Mouse (Mus musculus) left cerebral cortex, adult 2 months (tissue): ENCODE measurements around the gene Nf1. TPM values are rescaled to one million over a fixed set of nuclear protein-coding genes. Genes with fewer than 3 reads are reported as not detected.

Source experiments
- DNase-seq, 2 experiments: peaks; one replicate each; pipeline ENCODE4 v3.0.0; 2021 to 2022; ENCODE audit warnings: low spot score in 2 of 2, mixed read lengths in 1 of 2; ENCODE audit errors: extremely low spot score in 1 of 2
- H3K27ac ChIP-seq: fragments of 200-600 bp; 2 replicates; pipeline ENCODE4 v1.8.1; 2022
- H3K4me3 ChIP-seq: fragments of 200-600 bp; 2 replicates; pipeline ENCODE4 v1.8.1; 2022
- CTCF ChIP-seq: fragments of 200-600 bp; IDR thresholded peaks from 2 replicates; pipeline ENCODE4 v1.8.1; 2022; ENCODE audit warnings: antibody characterized with exemption, mild to moderate bottlenecking, moderate library complexity
- intact Hi-C: fragments of 180-260 bp; cut with DNase I; formaldehyde crosslinking; loops from one replicate; pipeline ENCODE4 v1.15.1; 2025
- total RNA-seq, 2 experiments: library from RNA; stranded (reverse); gene quantifications; 2 replicates each; pipeline ENCODE4 v1.2.3; 2021

Gene Nf1
- total RNA-seq, 2 experiments from 2014 or later, result 129 to 131 TPM

DNA sequence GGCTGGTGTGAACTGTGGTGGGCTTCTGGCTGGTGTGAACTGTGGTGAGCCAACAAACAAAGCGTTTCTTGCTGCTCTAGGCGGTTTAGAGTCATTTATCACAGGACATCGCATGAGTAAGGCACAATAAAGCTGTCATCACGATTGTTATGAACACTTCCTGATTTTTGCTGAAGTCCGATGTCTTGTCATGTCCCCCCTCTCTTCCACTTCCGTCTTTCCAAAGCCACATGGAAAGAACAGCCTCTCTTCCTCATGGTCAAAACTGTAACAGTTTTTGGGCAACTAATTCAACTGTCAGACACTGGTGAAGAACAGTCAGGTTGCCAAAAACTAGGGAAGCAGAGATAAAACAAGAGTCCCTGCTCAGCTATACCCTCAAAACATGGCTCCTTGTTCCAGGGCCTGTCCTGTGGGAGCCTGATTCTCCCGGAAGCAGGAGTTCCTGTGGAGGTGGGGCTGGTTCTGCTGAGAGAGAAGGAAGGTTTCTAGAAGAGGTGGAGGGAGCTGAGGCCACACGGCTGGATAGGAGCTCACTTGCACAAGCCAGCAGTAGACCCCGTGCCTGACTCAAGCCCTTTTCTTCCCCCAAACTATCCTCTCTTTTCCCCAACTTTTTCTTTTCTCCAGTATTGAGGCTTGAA is 33.7 kb upstream of the Nf1 start:
- no peak for DNase-seq
- intact Hi-C loops, result no loop called here
- no peak overlapping the region for H3K4me3 ChIP-seq
- no peak for TF ChIP-seq CTCF
- 0 out of 2 replicates have a peak overlapping the region, but pooled peaks have one; percentile 4 for H3K27ac ChIP-seq

GRCm38 (mm10) chr11:79306510-79306909 is 33.0 kb upstream of the Nf1 start:
- H3K4me3 ChIP-seq, result no peak overlapping the region
- intact Hi-C loops, result no loop called here
- H3K27ac ChIP-seq, result peak overlapping the region; percentile 4; the same call in 1 of the 2 replicates
- no peak for TF ChIP-seq CTCF
- DNase-seq, result no peak

- Histone ChIP-seq H3K27ac (peak overlapping the region; percentile 4; the same call in 1 of the 2 replicates), H3K4me3 (no peak overlapping the region)
- DNase-seq, result peak in 1 of 2 experiments; percentile 16
- TF ChIP-seq CTCF, result no peak
- intact Hi-C loops, result no loop called here
These were observed 32.5 kb upstream of the Nf1 start for GRCm38 (mm10) chr11:79306996-79307395.

- intact Hi-C loops, result no loop called here
- no peak for TF ChIP-seq CTCF
- Histone ChIP-seq H3K4me3 (no peak overlapping the region), H3K27ac (no peak overlapping the region)
- DNase-seq, result no peak
These were observed 31.8 kb upstream of the Nf1 start for GRCm38 (mm10) chr11:79307560-79308200.

DNA sequence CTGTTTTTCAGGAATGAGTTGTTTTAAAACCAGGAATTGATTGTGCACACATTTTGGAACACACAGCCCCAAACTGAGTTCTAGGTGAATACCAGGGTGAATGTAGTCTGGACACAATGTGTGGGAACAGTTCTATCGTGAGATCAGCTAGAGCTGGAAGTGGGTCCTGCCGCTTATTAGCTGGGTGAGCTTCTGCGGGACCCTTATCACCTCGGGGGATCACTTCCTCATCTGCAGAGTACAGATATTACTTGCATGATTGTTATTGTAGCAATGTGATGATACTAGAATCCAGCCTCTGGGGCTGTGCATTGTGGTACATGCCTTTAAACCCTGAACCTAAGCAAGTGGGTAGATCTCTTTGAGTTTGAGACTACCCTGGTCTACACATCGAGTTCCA is 29.0 kb upstream of the Nf1 start:
- no peak for TF ChIP-seq CTCF
- no peak overlapping the region for H3K4me3 ChIP-seq
- DNase-seq, result no peak
- intact Hi-C loops, result no loop called here
- no peak overlapping the region for H3K27ac ChIP-seq

GRCm38 (mm10) chr11:79316807-79317345 is 22.6 kb upstream of the Nf1 start:
- Histone ChIP-seq H3K4me3 (no peak overlapping the region), H3K27ac (no peak overlapping the region)
- TF ChIP-seq CTCF, result no peak
- DNase-seq, result no peak
- intact Hi-C loops, result no loop called here

DNA sequence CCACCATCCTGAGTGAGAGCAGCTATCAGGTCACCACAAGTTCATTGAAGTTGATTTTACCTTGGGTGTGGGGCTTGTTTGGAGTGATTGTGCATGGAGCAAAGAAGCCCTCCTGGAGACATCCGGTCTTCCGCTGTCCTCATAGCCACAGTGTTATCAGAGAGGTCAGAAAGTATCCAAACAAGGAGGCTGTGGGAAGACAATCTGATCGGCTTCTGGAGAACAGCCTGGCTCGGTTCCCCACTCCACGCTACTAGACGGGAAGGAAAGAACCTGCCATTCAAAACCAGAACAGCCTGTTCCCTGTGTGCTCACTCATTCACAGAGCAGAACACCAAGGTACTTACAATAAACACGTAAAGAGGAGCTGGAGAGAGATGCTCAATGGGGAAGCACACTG is 19.7 kb upstream of the Nf1 start:
- intact Hi-C loops, result no loop called here

GRCm38 (mm10) chr11:79323985-79324685 is 15.4 kb upstream of the Nf1 start:
- H3K27ac ChIP-seq, result no peak overlapping the region
- H3K4me3 ChIP-seq, result no peak overlapping the region
- intact Hi-C loops, result no loop called here
- no peak for TF ChIP-seq CTCF
- DNase-seq, result no peak

More for the DNA sequence above, 19.7 kb upstream of the Nf1 start:
- TF ChIP-seq CTCF, result no peak
- Histone ChIP-seq H3K4me3 (no peak overlapping the region), H3K27ac (no peak overlapping the region)
- no peak for DNase-seq

GRCm38 (mm10) chr11:79325663-79326062 is 13.8 kb upstream of the Nf1 start:
- intact Hi-C loops, result no loop called here
- no peak overlapping the region for H3K4me3 ChIP-seq
- TF ChIP-seq CTCF, result no peak
- no peak for DNase-seq
- H3K27ac ChIP-seq, result no peak overlapping the region

DNA sequence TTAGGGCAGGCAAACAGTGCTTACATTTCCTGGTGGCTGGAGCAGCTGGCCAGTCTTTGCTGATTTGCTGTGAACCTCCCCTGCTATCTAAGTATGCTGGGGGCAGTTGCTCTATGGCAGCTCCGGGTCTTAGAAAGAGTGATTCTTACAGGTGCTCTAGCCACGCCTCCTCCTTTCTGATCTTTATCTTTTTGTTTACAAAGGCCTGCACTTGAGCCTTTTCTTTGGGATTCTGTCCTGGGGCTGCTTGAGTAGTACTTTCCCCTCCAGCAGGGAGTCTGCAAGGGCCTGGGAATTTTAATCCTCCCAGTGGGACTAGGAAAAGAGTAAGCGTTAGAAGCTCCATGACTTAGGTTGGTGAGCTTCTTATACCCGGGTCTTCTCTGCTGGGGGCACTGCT is 12.4 kb upstream of the Nf1 start:
- TF ChIP-seq CTCF, result no peak
- intact Hi-C loops, result no loop called here
- Histone ChIP-seq H3K4me3 (no peak overlapping the region), H3K27ac (no peak overlapping the region)
- no peak for DNase-seq

GRCm38 (mm10) chr11:79328060-79328459 is 11.4 kb upstream of the Nf1 start:
- no peak for TF ChIP-seq CTCF
- Histone ChIP-seq H3K4me3 (no peak overlapping the region), H3K27ac (no peak overlapping the region)
- intact Hi-C loops, result no loop called here
- DNase-seq, result no peak

DNA sequence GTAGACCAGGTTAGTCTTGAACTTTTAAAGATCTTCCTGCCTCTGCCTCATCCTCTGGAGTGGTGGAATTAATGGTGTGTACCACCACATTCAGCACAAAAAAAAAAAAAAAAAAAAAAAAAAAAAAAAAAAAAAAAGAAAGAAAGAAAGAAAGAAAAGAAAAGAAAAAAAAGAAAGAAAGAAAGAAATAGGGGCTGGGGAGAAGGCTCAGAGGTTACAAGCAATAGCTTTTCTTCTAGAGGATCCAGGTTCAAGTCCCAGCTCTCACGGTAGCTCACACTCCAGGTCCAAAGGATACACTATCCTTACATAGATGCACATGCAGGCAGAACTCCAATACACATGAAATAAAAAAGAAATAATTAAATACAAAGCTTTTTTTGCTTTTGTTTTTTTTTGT is 9.9 kb upstream of the Nf1 start:
- TF ChIP-seq CTCF, result no peak
- no peak for DNase-seq
- no peak overlapping the region for H3K4me3 ChIP-seq
- intact Hi-C loops, result no loop called here
- H3K27ac ChIP-seq, result no peak overlapping the region
